Mouse (Mus musculus) kidney, postnatal 0 days (tissue): ENCODE data around the gene D430041D05Rik. TPM values are rescaled to one million over a fixed set of nuclear protein-coding genes. Genes with fewer than 3 reads are reported as not detected.

Source experiments
- ATAC-seq: fragments of 200-750 bp; cut with Nextera tagmentation; replicated peaks from 2 replicates; pipeline ENCODE4 v1.8.0; 2017; ENCODE audit warnings: low read depth, moderate number of reproducible peaks, moderate TSS enrichment, moderate library complexity; ENCODE audit not compliant: low FRiP score
- DNase-seq: peaks from one replicate; pipeline ENCODE4 v3.0.0-alpha.2; 2016; ENCODE audit warnings: low spot score
- H3K27ac ChIP-seq: fragments of 300-500 bp; sonication (generic); 2 replicates; pipeline ENCODE4 v1.5.1; 2014; ENCODE audit warnings: mild to moderate bottlenecking
- H3K27me3 ChIP-seq: fragments of 300-500 bp; sonication (generic); 2 replicates; pipeline ENCODE4 v1.6.1; 2014; ENCODE audit warnings: low read length, mixed read lengths; ENCODE audit not compliant: insufficient read depth
- H3K36me3 ChIP-seq: fragments of 300-500 bp; sonication (generic); 2 replicates; pipeline ENCODE4 v1.6.1; 2014; ENCODE audit warnings: low read length, mixed read lengths; ENCODE audit not compliant: insufficient read depth
- H3K4me1 ChIP-seq: fragments of 300-500 bp; sonication (generic); replicated peaks from 2 replicates; pipeline ENCODE4 v1.6.1; 2014; ENCODE audit warnings: antibody characterized with exemption, low read length, mixed read lengths; ENCODE audit not compliant: insufficient read depth
- H3K4me2 ChIP-seq: fragments of 300-500 bp; sonication (generic); 2 replicates; pipeline ENCODE4 v1.6.1; 2014; ENCODE audit warnings: mild to moderate bottlenecking, low read length, moderate library complexity, mixed read lengths
- H3K4me3 ChIP-seq: fragments of 300-500 bp; sonication (generic); replicated peaks from 2 replicates; pipeline ENCODE4 v1.5.1; 2014; ENCODE audit warnings: low read depth, low read length
- H3K9ac ChIP-seq: fragments of 300-500 bp; sonication (generic); 2 replicates; pipeline ENCODE4 v1.6.1; 2014; ENCODE audit warnings: low read depth, low read length
- H3K9me3 ChIP-seq: fragments of 300-500 bp; sonication (generic); replicated peaks from 2 replicates; pipeline ENCODE4 v1.6.1; 2016; ENCODE audit warnings: low read length, inconsistent platforms, mixed read lengths
- CTCF ChIP-seq: IDR thresholded peaks from 2 replicates; pipeline ENCODE4 v1.5.1; 2016; ENCODE audit warnings: antibody characterized with exemption, low read depth, mild to moderate bottlenecking, moderate library complexity
- WGBS: fragments of 180-500 bp; shearing (Covaris S2); extraction: QIAGEN DNeasy Blood & Tissue Kit; methylation state at CpG from one replicate; pipeline ENCODE4 v1.1.7; 2014; 5-methylcytosine and 5-hydroxymethylcytosine counted together
- polyA plus RNA-seq: library from polyadenylated mRNA; unstranded; fragments of >200 nt; fragmentation: Nextera tagmentation; extraction: Ambion mirVana; gene quantifications from 2 replicates; pipeline ENCODE4 v1.2.1, GENCODE M21; 2015

The D430041D05Rik gene
- polyA plus RNA-seq, 1 experiment from 2014 or later: 0.22 TPM

DNA sequence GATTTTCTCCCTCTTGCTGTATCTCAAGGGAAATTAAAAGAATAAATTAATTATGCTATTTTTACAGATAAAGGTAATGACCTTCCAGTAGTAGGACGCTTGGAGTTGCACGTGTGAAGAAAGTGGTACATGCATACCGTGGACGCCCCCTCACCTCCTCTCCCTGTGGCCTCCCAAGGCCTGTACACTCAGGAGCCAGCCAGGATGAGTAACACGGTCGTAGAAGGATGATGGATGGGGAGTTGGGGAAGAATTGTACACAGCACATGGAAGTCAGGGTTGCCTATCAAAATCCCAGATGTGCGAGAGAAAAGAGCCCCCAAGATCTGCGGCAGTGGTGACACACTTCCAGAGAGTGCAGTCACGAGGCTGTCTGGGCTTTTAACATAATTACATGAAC lies 14.9 kb downstream of the D430041D05Rik start:
- Histone ChIP-seq H3K9ac (no peak overlapping the region), H3K4me3 (no peak overlapping the region), H3K4me2 (no peak overlapping the region), H3K9me3 (no peaks in the 10 kb centered on the region), H3K27me3 (no peaks in the 10 kb centered on the region), H3K36me3 (no peaks in the 10 kb centered on the region), H3K27ac (no peak overlapping the region), H3K4me1 (no peaks in the 10 kb centered on the region)
- DNase-seq: no peak
- 63% methylated on average over 9 of the region's 9 CpGs for WGBS
- TF ChIP-seq CTCF: no peak
- no peak for ATAC-seq

DNA sequence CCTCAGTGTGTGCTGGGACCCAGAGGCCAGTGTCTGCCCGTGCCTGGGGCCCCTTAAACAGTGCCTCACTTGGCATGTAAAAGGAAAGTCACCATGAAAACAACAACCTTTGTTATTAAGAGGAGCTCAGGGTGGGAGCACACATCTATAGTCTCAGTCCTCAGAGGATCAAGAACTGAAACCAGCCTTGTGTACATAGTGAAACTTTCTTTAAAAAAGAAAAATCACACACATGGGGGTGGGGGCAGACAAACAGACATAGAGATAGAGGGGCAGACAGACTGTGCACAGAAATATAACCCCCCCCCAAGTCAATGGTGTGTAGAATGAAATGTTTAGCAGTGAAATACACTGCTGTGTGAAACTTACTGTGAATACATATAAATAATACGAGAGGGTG lies 16.0 kb downstream of the D430041D05Rik start:
- Histone ChIP-seq H3K9me3 (no peaks in the 10 kb centered on the region), H3K4me1 (no peaks in the 10 kb centered on the region), H3K27ac (no peak overlapping the region), H3K4me2 (no peak overlapping the region), H3K27me3 (no peaks in the 10 kb centered on the region), H3K9ac (no peak overlapping the region), H3K36me3 (no peaks in the 10 kb centered on the region), H3K4me3 (no peak overlapping the region)
- DNase-seq (no peak), ATAC-seq (no peak)
- WGBS: 58% methylated on average over 2 of the region's 2 CpGs
- no peak for TF ChIP-seq CTCF

DNA sequence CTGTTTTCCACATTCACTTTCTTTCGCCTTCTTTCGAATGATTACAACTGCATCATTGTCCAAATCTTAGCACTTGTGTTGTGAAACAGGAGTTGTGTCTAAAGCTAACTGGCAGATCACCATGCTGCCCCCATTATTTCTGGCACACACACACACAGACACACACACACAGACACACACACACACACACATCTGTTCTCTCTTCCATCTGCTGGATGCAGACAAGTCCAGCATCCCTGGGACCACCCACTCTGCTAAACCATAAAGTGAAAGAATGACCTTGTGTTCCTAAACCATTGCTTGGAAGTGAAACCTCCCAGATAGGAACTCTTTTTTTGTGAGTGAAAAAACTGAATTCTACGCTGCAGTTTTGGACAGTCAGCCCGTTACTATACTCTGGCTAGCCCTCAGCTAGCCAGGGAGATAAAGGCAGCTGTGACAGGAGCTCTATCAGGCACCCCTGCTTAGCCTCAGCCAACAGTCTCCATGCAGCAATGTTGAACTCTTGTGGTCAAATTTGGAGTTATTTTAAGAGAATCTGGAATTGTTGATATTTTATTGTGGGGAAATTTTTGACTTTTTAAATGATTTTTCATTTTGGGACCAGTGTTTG lies 18.0 kb downstream of the D430041D05Rik start:
- peak; percentile 18 for DNase-seq
- no peak for ATAC-seq

DNA sequence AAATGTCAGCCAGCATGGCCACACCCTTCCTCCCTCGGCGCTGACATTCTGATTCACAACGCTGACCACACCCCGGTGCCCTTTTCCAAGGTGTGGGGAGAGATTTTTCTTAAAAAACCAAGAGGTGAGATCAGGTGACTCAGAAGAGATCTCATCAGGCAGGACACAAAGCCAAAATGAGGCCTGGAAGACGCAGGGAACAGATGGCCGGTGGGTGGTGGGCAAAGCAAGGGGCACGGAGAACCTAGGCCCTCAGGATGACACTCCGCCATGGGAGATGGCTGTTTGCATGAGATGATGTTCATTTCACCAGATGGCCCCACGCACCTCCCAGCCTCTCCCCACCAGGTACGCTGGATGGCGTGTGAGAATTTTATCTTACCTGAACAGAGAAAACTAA lies 21.6 kb downstream of the D430041D05Rik start:
- no peak overlapping the region for H3K4me2 ChIP-seq
- DNase-seq: no peak
- H3K4me1 ChIP-seq: no peaks in the 10 kb centered on the region
- 90% methylated on average over 11 of the region's 11 CpGs for WGBS
- no peaks in the 10 kb centered on the region for H3K36me3 ChIP-seq
- no peak for ATAC-seq
- TF ChIP-seq CTCF: no peak
- H3K9ac ChIP-seq: no peak overlapping the region
- H3K27ac ChIP-seq: no peak overlapping the region
- H3K27me3 ChIP-seq: no peaks in the 10 kb centered on the region
- H3K9me3 ChIP-seq: no peaks in the 10 kb centered on the region
- H3K4me3 ChIP-seq: no peak overlapping the region

More for the DNA sequence above, 18.0 kb downstream of the D430041D05Rik start:
- H3K27ac ChIP-seq: no peak overlapping the region
- no peak overlapping the region for H3K4me3 ChIP-seq
- H3K4me1 ChIP-seq: no peaks in the 10 kb centered on the region
- H3K9ac ChIP-seq: no peak overlapping the region
- H3K4me2 ChIP-seq: no peak overlapping the region
- H3K27me3 ChIP-seq: no peaks in the 10 kb centered on the region
- 64% methylated on average over 4 of the region's 4 CpGs for WGBS
- H3K36me3 ChIP-seq: no peaks in the 10 kb centered on the region
- no peak for TF ChIP-seq CTCF
- no peaks in the 10 kb centered on the region for H3K9me3 ChIP-seq

DNA sequence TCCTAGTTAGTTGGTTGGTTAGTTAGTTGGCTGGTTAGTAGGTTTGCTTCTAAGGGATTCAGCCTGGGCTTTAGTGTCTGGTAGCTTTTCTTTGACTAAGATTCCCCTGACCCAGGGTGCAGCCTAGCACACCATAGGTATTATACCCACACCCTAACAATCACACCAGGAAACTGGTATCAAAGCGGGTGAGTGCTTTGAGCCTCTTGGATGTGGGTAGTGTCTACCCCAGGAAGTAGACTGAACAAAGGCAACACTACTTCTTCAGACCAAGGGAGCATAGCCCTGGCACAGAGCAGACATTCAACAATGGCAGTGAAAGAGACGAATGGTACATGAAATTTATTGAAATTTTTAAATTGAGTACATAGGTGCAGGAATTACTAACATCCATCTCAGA lies 24.9 kb downstream of the D430041D05Rik start:
- TF ChIP-seq CTCF: no peak
- no peak for ATAC-seq
- no peaks in the 10 kb centered on the region for H3K4me1 ChIP-seq
- H3K4me3 ChIP-seq: no peak overlapping the region
- DNase-seq: no peak
- H3K9me3 ChIP-seq: no peaks in the 10 kb centered on the region
- no peak overlapping the region for H3K27ac ChIP-seq
- H3K27me3 ChIP-seq: no peaks in the 10 kb centered on the region
- H3K4me2 ChIP-seq: no peak overlapping the region
- WGBS: 79% methylated on average over 2 of the region's 2 CpGs
- H3K9ac ChIP-seq: no peak overlapping the region
- H3K36me3 ChIP-seq: no peaks in the 10 kb centered on the region

DNA sequence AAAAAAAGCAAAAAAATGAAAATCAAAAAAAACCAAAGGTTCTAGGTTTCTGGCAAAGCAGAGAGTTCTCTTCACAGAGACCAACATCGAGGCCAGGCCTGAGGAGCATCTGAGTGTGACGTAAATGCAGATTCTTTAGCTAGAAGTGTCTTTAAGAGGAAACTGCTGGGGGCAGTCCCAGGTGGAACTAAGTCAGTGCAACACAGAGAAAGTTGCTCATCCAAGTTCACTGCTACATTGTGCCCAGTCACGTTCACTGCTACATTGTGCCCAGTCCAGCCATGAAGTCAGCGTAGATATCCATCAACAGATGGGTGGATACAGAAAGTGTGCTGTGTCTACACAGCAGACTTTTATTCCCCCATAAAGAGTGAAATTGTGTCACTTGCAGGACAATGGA lies 27.2 kb downstream of the D430041D05Rik start:
- no peak overlapping the region for H3K9ac ChIP-seq
- no peaks in the 10 kb centered on the region for H3K27me3 ChIP-seq
- no peak for DNase-seq
- 95% methylated on average over 4 of the region's 4 CpGs for WGBS
- H3K4me3 ChIP-seq: no peak overlapping the region
- no peak for TF ChIP-seq CTCF
- H3K4me1 ChIP-seq: no peaks in the 10 kb centered on the region
- ATAC-seq: no peak
- no peak overlapping the region for H3K4me2 ChIP-seq
- H3K36me3 ChIP-seq: no peaks in the 10 kb centered on the region
- H3K27ac ChIP-seq: no peak overlapping the region
- H3K9me3 ChIP-seq: no peaks in the 10 kb centered on the region

DNA sequence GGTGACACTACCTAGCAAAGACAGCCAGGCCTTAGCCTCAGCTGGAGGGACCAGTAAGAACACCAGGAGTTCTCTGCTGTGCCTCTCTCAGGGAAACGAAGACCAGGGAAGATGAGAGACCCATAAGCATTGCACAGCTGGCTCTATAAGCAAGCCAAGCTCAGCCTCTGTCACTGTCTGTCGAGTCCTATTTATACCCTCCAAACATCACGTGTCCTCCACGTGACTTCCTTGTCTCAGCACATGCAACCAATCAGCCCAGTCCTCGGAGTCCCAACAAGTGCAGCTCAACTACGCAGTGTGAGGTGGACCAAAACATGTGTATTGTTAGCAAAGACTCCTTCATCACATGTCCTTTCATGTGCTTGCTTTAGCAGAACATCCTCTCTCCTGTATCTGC lies 28.0 kb downstream of the D430041D05Rik start:
- H3K27ac ChIP-seq: no peak overlapping the region
- H3K9ac ChIP-seq: no peak overlapping the region
- no peak for DNase-seq
- no peak for ATAC-seq
- H3K4me2 ChIP-seq: no peak overlapping the region
- H3K4me3 ChIP-seq: no peak overlapping the region
- no peaks in the 10 kb centered on the region for H3K36me3 ChIP-seq
- TF ChIP-seq CTCF: no peak
- no peaks in the 10 kb centered on the region for H3K4me1 ChIP-seq
- H3K27me3 ChIP-seq: no peaks in the 10 kb centered on the region
- H3K9me3 ChIP-seq: no peaks in the 10 kb centered on the region
- WGBS: 86% methylated on average over 6 of the region's 6 CpGs
